Mouse (Mus musculus) ES-Bruce4 (cell line): ENCODE results near the gene Cc2d2a.

ENCODE experiments used
- EP300 ChIP-seq: IDR thresholded peaks from 2 replicates; pipeline ENCODE4 v1.6.1; 2011; ENCODE audit warnings: low read depth, low read length; ENCODE audit not compliant: insufficient read depth
- POLR2A ChIP-seq: IDR thresholded peaks from one replicate; pipeline ENCODE4 v1.8.1; 2011; ENCODE audit warnings: low read length; ENCODE audit not compliant: insufficient read depth

DNA sequence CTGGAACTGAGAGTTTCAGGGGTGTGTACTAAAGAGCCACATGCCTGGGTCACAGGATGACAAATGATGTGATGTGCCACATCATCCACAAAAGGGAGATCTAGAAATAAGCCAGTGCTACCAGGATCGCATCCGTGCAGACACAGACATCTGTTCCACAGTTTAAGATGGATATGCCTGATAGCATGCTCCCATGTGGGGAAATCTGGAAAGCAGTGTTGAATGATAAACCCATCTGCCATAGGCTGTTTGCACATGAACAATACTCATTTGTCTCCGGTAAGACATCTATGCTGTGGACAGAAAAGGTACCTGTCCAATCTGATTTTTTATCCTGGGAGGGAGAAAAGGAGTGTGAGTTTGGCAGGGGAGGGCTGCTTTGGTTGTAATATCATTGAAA is 35.0 kb downstream of the Cc2d2a start:
- TF ChIP-seq POLR2A (no peak), EP300 (no peak)
